Mouse (Mus musculus) heart, embryonic 12.5 days (tissue): ENCODE measurements around the gene Pclo. TPM values are rescaled to one million over a fixed set of nuclear protein-coding genes. Genes with fewer than 3 reads are reported as not detected.
"Not testable (repeated sequence)": the region's sequence is repeated elsewhere in the genome, so short reads cannot be mapped to it uniquely, and the experiment has no call there.

Experiments used
- ATAC-seq: fragments of 200-750 bp; cut with Nextera tagmentation; 2 replicates; pipeline ENCODE4 v1.8.0; 2017; ENCODE audit warnings: moderate TSS enrichment, moderate library complexity; ENCODE audit not compliant: insufficient number of reproducible peaks, low FRiP score
- H3K27ac ChIP-seq: fragments of 300-500 bp; sonication (generic); 2 replicates; pipeline ENCODE4 v1.5.1; 2016; ENCODE audit warnings: mild to moderate bottlenecking, moderate library complexity; ENCODE audit not compliant: poor library complexity, severe bottlenecking
- H3K27me3 ChIP-seq: fragments of 300-500 bp; sonication (generic); replicated peaks from 2 replicates; pipeline ENCODE4 v1.6.1; 2016; ENCODE audit warnings: mild to moderate bottlenecking, moderate library complexity
- H3K36me3 ChIP-seq: fragments of 300-500 bp; sonication (generic); 2 replicates; pipeline ENCODE4 v1.6.1; 2016; ENCODE audit warnings: mild to moderate bottlenecking, moderate library complexity
- H3K4me1 ChIP-seq: fragments of 300-500 bp; sonication (generic); replicated peaks from 2 replicates; pipeline ENCODE4 v1.6.1; 2016; ENCODE audit warnings: mild to moderate bottlenecking
- H3K4me2 ChIP-seq: fragments of 300-500 bp; sonication (generic); 2 replicates; pipeline ENCODE4 v1.6.1; 2016; ENCODE audit warnings: mild to moderate bottlenecking, moderate library complexity
- H3K4me3 ChIP-seq: fragments of 300-500 bp; sonication (generic); 2 replicates; pipeline ENCODE4 v1.5.1; 2016; ENCODE audit warnings: mild to moderate bottlenecking
- H3K9ac ChIP-seq: fragments of 300-500 bp; sonication (generic); 2 replicates; pipeline ENCODE4 v1.6.1; 2016; ENCODE audit warnings: mild to moderate bottlenecking, moderate library complexity
- H3K9me3 ChIP-seq: fragments of 300-500 bp; sonication (generic); replicated peaks from 2 replicates; pipeline ENCODE4 v1.6.1; 2016; ENCODE audit warnings: mild to moderate bottlenecking, moderate library complexity
- WGBS: fragments of 180-500 bp; shearing (Covaris S2); methylation state at CpG from one replicate; pipeline ENCODE4 v1.1.7; 2016; 5-methylcytosine and 5-hydroxymethylcytosine counted together
- polyA plus RNA-seq: library from polyadenylated mRNA; unstranded; fragments of >200 nt; fragmentation: Nextera tagmentation; extraction: Ambion mirVana; gene quantifications from 2 replicates; pipeline ENCODE4 v1.2.1, GENCODE M21; 2016

Pclo gene
- polyA plus RNA-seq, 1 experiment from 2014 or later: 0.11 TPM

DNA sequence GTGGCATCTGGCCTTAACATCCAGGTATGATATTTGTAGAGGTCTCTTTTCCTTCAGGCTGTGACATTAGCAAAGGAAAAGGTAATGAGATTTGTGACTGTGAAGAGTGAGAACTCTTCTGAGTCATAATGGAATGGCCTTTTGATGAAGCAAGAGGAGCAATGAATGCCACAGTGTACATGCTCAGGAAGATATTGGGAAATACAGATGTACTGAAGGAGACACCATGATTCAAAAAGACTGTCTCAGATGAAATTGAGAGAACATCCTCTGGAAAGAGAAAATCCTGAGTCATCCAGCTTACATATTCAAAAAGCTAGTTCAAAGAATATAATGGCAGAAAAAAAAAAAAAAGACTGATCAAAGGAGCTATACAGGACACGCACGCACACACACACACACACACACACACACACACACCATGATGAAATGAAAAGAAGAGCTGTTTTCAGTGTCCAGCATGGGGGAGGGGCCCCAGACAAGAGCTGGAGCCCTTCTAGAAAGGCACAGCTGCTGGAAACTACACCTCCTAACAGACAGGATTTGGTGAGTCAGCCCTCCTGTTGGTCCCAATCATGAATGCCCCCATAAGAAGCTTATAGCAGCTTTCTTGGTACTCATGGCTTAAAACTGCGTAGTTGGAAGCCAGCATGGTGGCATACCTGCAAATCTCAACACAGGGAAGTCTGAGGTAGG, 318.6 kb downstream of the Pclo start:
- 81% methylated on average over 3 of the region's 3 CpGs for WGBS
- Histone ChIP-seq H3K4me3 (no peak overlapping the region), H3K36me3 (no peaks in the 10 kb centered on the region), H3K27me3 (no peaks in the 10 kb centered on the region), H3K4me2 (no peak overlapping the region), H3K9ac (no peak overlapping the region), H3K9me3 (no peaks in the 10 kb centered on the region), H3K27ac (no peak overlapping the region), H3K4me1 (no peaks in the 10 kb centered on the region)
- ATAC-seq: no peak

DNA sequence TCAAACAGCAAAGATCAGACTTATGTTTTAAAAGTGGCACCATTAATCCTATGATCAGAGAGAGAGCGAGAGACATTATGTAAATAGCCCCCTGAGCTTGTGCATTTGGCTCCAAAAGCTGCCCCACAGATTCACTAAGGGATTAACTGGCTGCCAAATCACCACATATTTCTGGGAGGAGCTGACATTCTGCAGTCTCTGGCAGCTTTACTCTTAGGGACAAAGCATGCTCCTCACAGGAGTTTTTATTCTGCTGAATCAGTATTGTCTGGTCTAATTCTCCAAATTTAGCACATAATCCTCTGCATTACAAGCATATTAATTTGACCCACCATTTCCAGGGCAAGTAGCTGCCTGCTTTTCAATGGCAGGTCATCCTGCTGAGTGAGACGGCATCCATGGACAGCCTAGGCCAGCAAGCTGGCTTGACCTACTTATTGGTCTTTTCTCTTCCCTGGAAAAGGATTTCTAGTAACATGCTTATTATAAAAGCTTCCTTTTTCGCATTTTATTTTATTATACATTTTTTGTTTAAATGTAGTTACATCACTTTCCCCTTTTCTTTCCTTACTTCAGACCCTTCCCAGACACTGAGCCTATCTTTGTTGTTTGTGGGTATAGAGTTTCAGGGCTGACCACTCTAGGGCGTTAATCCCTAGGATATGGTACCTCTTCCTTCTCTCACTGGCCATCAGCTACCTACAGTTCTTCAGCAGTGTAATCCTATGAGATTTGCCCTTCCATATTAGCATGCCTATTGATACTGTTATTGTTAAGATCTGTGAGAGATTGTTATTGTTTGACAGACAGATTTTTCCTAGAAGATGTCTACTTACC, 319.7 kb downstream of the Pclo start:
- no peaks in the 10 kb centered on the region for H3K27me3 ChIP-seq
- no peak overlapping the region for H3K27ac ChIP-seq
- WGBS: 64% methylated on average over 4 of the region's 4 CpGs
- no peak for ATAC-seq
- H3K9me3 ChIP-seq: no peaks in the 10 kb centered on the region
- no peak overlapping the region for H3K9ac ChIP-seq
- no peaks in the 10 kb centered on the region for H3K4me1 ChIP-seq
- H3K4me3 ChIP-seq: no peak overlapping the region
- no peaks in the 10 kb centered on the region for H3K36me3 ChIP-seq
- H3K4me2 ChIP-seq: no peak overlapping the region

DNA sequence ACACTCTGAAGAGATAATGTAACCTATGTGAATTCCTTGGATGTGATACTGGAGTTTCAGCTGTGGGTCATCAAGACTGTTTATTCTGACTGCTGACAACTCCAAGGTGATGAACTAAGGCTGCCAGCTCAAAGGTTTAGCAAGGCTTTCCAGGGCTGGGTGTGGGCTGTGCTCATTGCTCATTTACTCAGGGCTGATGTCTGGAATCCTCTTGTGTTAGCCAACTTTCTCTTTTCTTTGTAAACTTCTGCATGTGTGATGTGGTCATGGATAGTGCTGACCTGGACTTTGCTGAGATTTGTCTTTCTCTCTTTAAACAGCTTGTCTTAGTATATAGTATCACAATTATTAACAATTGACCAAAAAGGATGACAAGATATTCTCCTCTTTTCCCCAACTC, 338.9 kb downstream of the Pclo start:
- ATAC-seq: no peak
- Histone ChIP-seq H3K4me1 (no peaks in the 10 kb centered on the region), H3K27ac (no peak overlapping the region), H3K36me3 (no peaks in the 10 kb centered on the region), H3K9ac (no peak overlapping the region), H3K4me3 (no peak overlapping the region), H3K4me2 (no peak overlapping the region), H3K9me3 (no peaks in the 10 kb centered on the region), H3K27me3 (no peaks in the 10 kb centered on the region)

DNA sequence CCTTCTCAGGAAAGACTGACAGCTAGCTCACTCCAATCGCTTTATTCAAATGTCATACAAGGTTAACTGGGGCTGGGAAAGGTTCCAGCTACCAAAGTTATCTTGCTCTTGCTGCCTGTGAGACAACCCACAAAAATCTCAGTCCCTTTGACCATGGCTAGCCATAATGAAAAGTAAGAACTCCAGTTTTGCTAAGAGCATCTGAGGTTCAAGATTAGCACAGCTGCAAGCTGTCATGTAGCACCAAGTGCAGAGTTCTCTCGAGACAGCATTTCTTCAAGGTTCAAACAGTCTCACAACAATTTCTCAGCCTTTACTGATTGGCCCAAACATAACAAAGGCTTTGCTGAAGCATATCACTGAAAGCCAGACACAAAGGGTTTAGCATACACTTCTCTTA, 370.6 kb downstream of the Pclo start:
- not testable (repeated sequence) for H3K4me1 ChIP-seq, ATAC-seq, H3K4me3 ChIP-seq, H3K36me3 ChIP-seq, H3K27me3 ChIP-seq, H3K9me3 ChIP-seq, H3K4me2 ChIP-seq, H3K9ac ChIP-seq, H3K27ac ChIP-seq
- 28% methylated on average over 2 of the region's 2 CpGs for WGBS

DNA sequence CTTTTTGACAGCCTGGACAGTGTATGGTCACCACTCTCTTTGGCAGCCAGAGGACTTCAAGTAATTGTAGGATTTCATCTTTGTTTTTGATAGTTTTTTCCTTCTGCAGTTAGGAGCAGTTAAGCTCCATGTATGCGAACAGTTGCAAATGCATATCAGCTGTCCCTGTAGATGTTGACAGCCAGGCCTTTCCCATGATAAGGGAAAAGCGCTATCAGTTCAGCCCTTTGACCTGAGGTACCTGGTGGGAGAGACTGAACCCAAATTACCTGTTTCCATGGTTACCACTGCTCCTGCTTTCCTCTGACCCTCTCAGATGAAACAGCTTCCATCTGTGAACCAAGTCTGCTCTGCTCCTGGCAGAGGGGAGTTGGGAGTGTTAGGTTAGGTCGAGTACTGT, 377.5 kb downstream of the Pclo start:
- Histone ChIP-seq H3K27me3 (no peaks in the 10 kb centered on the region), H3K27ac (no peak overlapping the region), H3K36me3 (no peaks in the 10 kb centered on the region), H3K4me2 (no peak overlapping the region), H3K4me1 (no peaks in the 10 kb centered on the region), H3K9ac (no peak overlapping the region), H3K4me3 (no peak overlapping the region), H3K9me3 (peaks cover 3% of the 10 kb centered on the region; the same call in 1 of the 2 replicates)
- ATAC-seq: no peak
- 40% methylated on average over 3 of the region's 3 CpGs for WGBS

DNA sequence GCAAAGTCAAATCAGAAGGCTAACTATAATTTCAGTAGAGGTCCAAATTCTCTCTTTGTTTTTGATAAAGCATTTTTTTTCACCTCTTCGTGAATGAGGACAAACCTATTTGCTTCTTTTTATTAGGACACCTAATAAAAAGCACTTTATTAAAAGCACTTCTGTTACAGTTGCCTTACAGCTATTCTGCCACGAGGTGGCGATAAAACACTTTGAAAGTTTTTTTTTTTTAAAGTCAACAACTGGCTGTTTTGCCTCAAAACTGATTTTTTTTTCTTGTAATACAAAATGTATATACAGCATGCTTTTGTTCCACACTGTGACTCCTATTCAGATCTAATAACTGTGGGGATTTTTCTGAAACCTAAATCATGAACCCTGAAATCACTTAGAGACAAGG, 388.8 kb downstream of the Pclo start:
- not testable (repeated sequence) for H3K4me2 ChIP-seq, H3K4me1 ChIP-seq, H3K27ac ChIP-seq, ATAC-seq, H3K9me3 ChIP-seq, H3K36me3 ChIP-seq, H3K27me3 ChIP-seq, H3K9ac ChIP-seq, H3K4me3 ChIP-seq
- 10% methylated on average over 3 of the region's 3 CpGs for WGBS
